Mouse (Mus musculus): ENCODE measurements at regions not wholly inside any gene's neighbourhood (a gene's known extent, or its start where the extent isn't known, plus 50 kb on each side); places are given as distances from the start of the nearest gene placed in this dataset.
A peak's percentile ranks its signal among the peaks of the same experiment; 100 is the strongest.

GRCm38 (mm10) chr4:8955306-8955705 lies 716.5 kb upstream of the Car8 start:
- DNase-seq (ENCODE audit: low read depth): no peak

GRCm38 (mm10) chr4:8954356-8954914 lies 715.6 kb upstream of the Car8 start:
- no peak for DNase-seq (ENCODE audit: low read depth)

- DNase-seq (ENCODE audit: low read depth): no peak
These were observed 714.3 kb upstream of the Car8 start for GRCm38 (mm10) chr4:8953181-8953580.

GRCm38 (mm10) chr4:8949951-8950350 lies 711.1 kb upstream of the Car8 start:
- no peak for DNase-seq (ENCODE audit: low read depth)

- DNase-seq (ENCODE audit: low read depth): no peak
These were observed 710.7 kb upstream of the Car8 start for GRCm38 (mm10) chr4:8949537-8949936.

- no peak for DNase-seq (ENCODE audit: low read depth)
These were observed 706.3 kb upstream of the Car8 start for GRCm38 (mm10) chr4:8945116-8945515.

- DNase-seq (ENCODE audit: low read depth): no peak
These were observed 704.2 kb upstream of the Car8 start for GRCm38 (mm10) chr4:8943080-8943479.

GRCm38 (mm10) chr4:8938948-8939411 lies 700.1 kb upstream of the Car8 start:
- DNase-seq (ENCODE audit: low read depth): peak; percentile 82

GRCm38 (mm10) chr4:8935899-8936298 lies 697.1 kb upstream of the Car8 start:
- DNase-seq (ENCODE audit: low read depth): peak; percentile 46

GRCm38 (mm10) chr4:8934541-8934940 lies 695.7 kb upstream of the Car8 start:
- no peak for DNase-seq (ENCODE audit: low read depth)

GRCm38 (mm10) chr4:8929346-8929745 lies 690.5 kb upstream of the Car8 start:
- no peak for DNase-seq (ENCODE audit: low read depth)

GRCm38 (mm10) chr4:8928551-8929305 lies 689.9 kb upstream of the Car8 start:
- DNase-seq (ENCODE audit: low read depth): no peak

GRCm38 (mm10) chr4:8927276-8927906 lies 688.5 kb upstream of the Car8 start:
- peak; percentile 88 for DNase-seq (ENCODE audit: low read depth)

- peak; percentile 37 for DNase-seq (ENCODE audit: low read depth)
These were observed 687.9 kb upstream of the Car8 start for GRCm38 (mm10) chr4:8926642-8927275.

GRCm38 (mm10) chr4:8922695-8923363 lies 684.0 kb upstream of the Car8 start:
- DNase-seq (ENCODE audit: low read depth): no peak

GRCm38 (mm10) chr4:8921477-8922385 lies 682.9 kb upstream of the Car8 start:
- no peak for DNase-seq (ENCODE audit: low read depth)

- no peak for DNase-seq (ENCODE audit: low read depth)
These were observed 681.5 kb upstream of the Car8 start for GRCm38 (mm10) chr4:8920306-8920705.

- DNase-seq (ENCODE audit: low read depth): peak; percentile 78
These were observed 680.6 kb upstream of the Car8 start for GRCm38 (mm10) chr4:8919366-8919984.

Data from 416B (cell line).